Mouse (Mus musculus): ENCODE measurements around the gene Trcg1.

GRCm38 (mm10) chr9:57260940-57261339 is 24.6 kb downstream of the Trcg1 start:
- TF ChIP-seq CTCF (IDR thresholded peaks at IDR 0.05 in 2 of 3, conservative IDR thresholded peaks at IDR 0.05 in 1 of 3; ENCODE audit: control insufficient read depth in 1 of 3, insufficient read depth in 1 of 3, low read depth in 2 of 3, low read length in 3 of 3, poor library complexity in 1 of 3, severe bottlenecking in 1 of 3) (no peak), NRF1 (IDR thresholded peaks at IDR 0.05; ENCODE audit: insufficient read depth, low read depth, low read length, poor library complexity, severe bottlenecking) (no peak), RAD21 (IDR thresholded peaks at IDR 0.05; ENCODE audit: low read depth, low read length) (no peak), BHLHE40 (IDR thresholded peaks at IDR 0.05; ENCODE audit: borderline replicate concordance, low read depth, low read length) (no peak), KAT2A (conservative IDR thresholded peaks at IDR 0.05; ENCODE audit: low read depth, low read length) (no peak), MAZ (IDR thresholded peaks at IDR 0.05; ENCODE audit: low read depth, low read length) (no peak), ETS1 (IDR thresholded peaks at IDR 0.05; ENCODE audit: low read depth, low read length) (no peak), GATA1 (IDR thresholded peaks at IDR 0.05; ENCODE audit: low read depth, low read length) (no peak), USF1 (IDR thresholded peaks at IDR 0.05; ENCODE audit: low read depth, low read length) (no peak), UBTF (IDR thresholded peaks at IDR 0.05; ENCODE audit: borderline replicate concordance, insufficient read depth, low read depth, low read length) (no peak), TCF12 (IDR thresholded peaks at IDR 0.05; ENCODE audit: low read depth, low read length) (no peak)

Measured in MEL (cell line).